Mouse (Mus musculus) embryonic fibroblast, embryonic 13.5 days (primary cell): Measurements from ENCODE around the gene Exosc8.

Source experiments
- CTCF ChIP-seq: IDR thresholded peaks from 2 replicates; pipeline ENCODE4 v1.5.1; 2011; ENCODE audit warnings: mild to moderate bottlenecking, control low read depth, low read length, moderate library complexity, borderline replicate concordance; ENCODE audit not compliant: insufficient read depth
- POLR2A ChIP-seq: IDR thresholded peaks from 2 replicates; pipeline ENCODE4 v1.6.1; 2011; ENCODE audit warnings: low read depth, mild to moderate bottlenecking, control low read depth, low read length, moderate library complexity

DNA sequence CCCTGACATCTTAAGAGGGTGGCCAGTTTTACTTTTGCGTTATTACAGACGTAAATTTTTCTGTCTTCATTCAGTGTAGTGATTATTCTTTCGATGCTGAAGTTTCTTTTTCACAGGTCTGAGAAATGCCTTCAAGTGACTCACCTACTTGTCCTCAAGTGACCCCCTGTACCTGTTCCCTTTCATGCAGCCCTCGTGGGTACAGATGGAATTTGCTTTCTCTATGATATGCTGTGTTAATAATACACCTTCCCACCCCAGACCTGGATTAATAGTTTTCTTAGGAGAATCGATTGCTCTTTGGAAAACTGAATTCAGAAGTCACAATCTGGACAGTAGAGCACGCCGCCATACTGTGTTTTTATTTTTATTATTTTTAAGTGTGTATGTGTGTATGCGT lies 2.1 kb upstream of the Exosc8 start:
- no peak for TF ChIP-seq CTCF
- TF ChIP-seq POLR2A = no peak
